In genomic region chr10:108286658-108287437, GRCm38 (mm10) we compare ENCODE assay signal across 28 mouse cellular contexts. TPM values are rescaled to one million over a fixed set of nuclear protein-coding genes. Genes with fewer than 3 reads are reported as not detected.
DNase-seq lines count a peak whose midpoint lies in the region; ATAC-seq lines count a peak whose summit lies in the region.
"Had no signal": no experiment of that assay in that cellular context is flagged by ENCODE, and none has a peak within 500 bp of the region (broad histone marks: within the 10 kb centered on the region; RNA-seq: fewer than 3 reads in every experiment).

No protein-coding gene starts in this region.

- ATAC-seq in neural tube, embryonic 13.5 days (ENCODE audit: low read depth): 0 out of 2 replicates have a peak, but pooled peaks have one; percentile 3
- no peak for ATAC-seq in neural tube, embryonic 15.5 days (ENCODE audit: low FRiP score)
- ATAC-seq: activated CD4-positive, CD25-positive, alpha-beta regulatory T cell, adult 4 months; forebrain, embryonic 15.5 days; hindbrain, embryonic 16.5 days; Patski had no signal

- H3K36me3 ChIP-seq in neural tube, embryonic 13.5 days: no peaks in the 10 kb centered on the region
- H3K36me3 ChIP-seq in neural tube, embryonic 15.5 days: no peaks in the 10 kb centered on the region
- H3K36me3 ChIP-seq: forebrain, embryonic 12.5 days; forebrain, embryonic 15.5 days; hindbrain, embryonic 13.5 days had no signal

- H3K9me3 ChIP-seq in neural tube, embryonic 13.5 days: no peaks in the 10 kb centered on the region
- no peaks in the 10 kb centered on the region for H3K9me3 ChIP-seq in neural tube, embryonic 15.5 days (replicated peaks)
- H3K9me3 ChIP-seq: embryonic facial prominence, embryonic 10.5 days; embryonic facial prominence, embryonic 13.5 days; forebrain, embryonic 12.5 days; forebrain, embryonic 15.5 days; G1E; hindbrain, embryonic 10.5 days; hindbrain, embryonic 13.5 days had no signal

- no peak overlapping the region for H3K9ac ChIP-seq in neural tube, embryonic 13.5 days
- H3K9ac ChIP-seq in neural tube, embryonic 15.5 days (replicated peaks): no peak overlapping the region
- H3K9ac ChIP-seq: embryonic facial prominence, embryonic 13.5 days; forebrain, embryonic 12.5 days; forebrain, embryonic 15.5 days; hindbrain, embryonic 13.5 days had no signal

- 70% methylated on average over 11 of the region's 11 CpGs for WGBS in neural tube, embryonic 13.5 days
- 64% methylated on average over 11 of the region's 11 CpGs for WGBS in neural tube, embryonic 15.5 days

- no peaks in the 10 kb centered on the region for H3K4me1 ChIP-seq in neural tube, embryonic 13.5 days (replicated peaks)
- peaks cover 5% of the 10 kb centered on the region; the same call in 1 of the 2 replicates for H3K4me1 ChIP-seq in neural tube, embryonic 15.5 days
- H3K4me1 ChIP-seq: embryonic facial prominence, embryonic 10.5 days; embryonic facial prominence, embryonic 13.5 days; forebrain, embryonic 12.5 days; forebrain, embryonic 15.5 days; hindbrain, embryonic 10.5 days had no signal

- peak; percentile 28 for DNase-seq in heart, adult 11 months
- no peak for DNase-seq in heart, postnatal 36 days
- peak; percentile 99 for DNase-seq in R1 (ENCODE audit: low read depth, low spot score)
- DNase-seq in gastrocnemius, postnatal 25 days: no peak
- no peak for DNase-seq in layer of hippocampus, adult 11-12 months (ENCODE audit: low spot score)
- DNase-seq: adrenal gland, adult 8-10 months; adrenal gland, postnatal 25 days; cerebellum, adult 11-12 months; cerebellum, adult 8-10 months; cerebellum, postnatal 10 days; cerebellum, postnatal 36 days; embryo, embryonic 11 days; gastrocnemius, postnatal 36 days had no signal

- H3K4me3 ChIP-seq in neural tube, embryonic 13.5 days: no peak overlapping the region
- no peak overlapping the region for H3K4me3 ChIP-seq in neural tube, embryonic 15.5 days (replicated peaks)
- H3K4me3 ChIP-seq: embryonic facial prominence, embryonic 10.5 days; embryonic facial prominence, embryonic 13.5 days; erythroblast, embryonic 14.5 days; forebrain, embryonic 12.5 days; forebrain, embryonic 15.5 days; hindbrain, embryonic 10.5 days; hindbrain, embryonic 13.5 days had no signal

- no peaks in the 10 kb centered on the region for H3K27me3 ChIP-seq in neural tube, embryonic 13.5 days
- no peaks in the 10 kb centered on the region for H3K27me3 ChIP-seq in neural tube, embryonic 15.5 days (replicated peaks)
- H3K27me3 ChIP-seq: embryonic facial prominence, embryonic 13.5 days; forebrain, embryonic 12.5 days; forebrain, embryonic 15.5 days; hindbrain, embryonic 13.5 days; Patski had no signal

- intact Hi-C loops in heart, postnatal 36 days (cut with DNase I): no loop called here

- H3K27ac ChIP-seq in neural tube, embryonic 13.5 days (replicated peaks): no peak overlapping the region
- H3K27ac ChIP-seq in neural tube, embryonic 15.5 days (replicated peaks): no peak overlapping the region
- H3K27ac ChIP-seq: embryonic facial prominence, embryonic 10.5 days; embryonic facial prominence, embryonic 13.5 days; forebrain, embryonic 12.5 days; forebrain, embryonic 15.5 days; hindbrain, embryonic 10.5 days; hindbrain, embryonic 13.5 days had no signal

- H3K4me2 ChIP-seq in neural tube, embryonic 13.5 days: no peak overlapping the region
- H3K4me2 ChIP-seq in neural tube, embryonic 15.5 days: no peak overlapping the region
- H3K4me2 ChIP-seq: embryonic facial prominence, embryonic 13.5 days; forebrain, embryonic 12.5 days; forebrain, embryonic 15.5 days; heart, embryonic 11.5 days; hindbrain, embryonic 13.5 days had no signal

RNA-seq across cellular contexts. Expression of gene Pawr, which starts 45.1 kb away (rescaled TPM):
- 1 to 10 TPM; 3.2 to 3.5 TPM for total RNA-seq in heart, postnatal 36 days (2021)
- 4.8 TPM in 2 replicates for polyA plus RNA-seq in neural tube, embryonic 13.5 days (2015; fragmentation: Nextera tagmentation; extraction: Ambion mirVana)
- polyA plus RNA-seq in neural tube, embryonic 15.5 days (2015; fragmentation: Nextera tagmentation; extraction: Ambion mirVana): 2.9 and 3.3 TPM in 2 replicates
- total RNA-seq in gastrocnemius, postnatal 25 days (2021): 1 to 10 TPM in 1 of 2 experiments, under 1 TPM in 1; 0.51 to 1.3 TPM
- total RNA-seq: granulocyte monocyte progenitor cell, adult 5-6 weeks had no signal
- polyA plus RNA-seq: activated CD4-positive, CD25-positive, alpha-beta regulatory T cell, adult 4 months had no signal

Comparison
In these comparisons a context has a peak if more than half of its experiments do, and no peak if none do; other contexts are left out.
1. DNase-seq: peak in heart, adult 11 months (single experiment) and R1 (single experiment); none in heart, postnatal 36 days (0 of 2), gastrocnemius, postnatal 25 days (single experiment) and layer of hippocampus, adult 11-12 months (single experiment).